Mouse (Mus musculus): ENCODE results near the gene Pbx4.

Gene Pbx4

DNA sequence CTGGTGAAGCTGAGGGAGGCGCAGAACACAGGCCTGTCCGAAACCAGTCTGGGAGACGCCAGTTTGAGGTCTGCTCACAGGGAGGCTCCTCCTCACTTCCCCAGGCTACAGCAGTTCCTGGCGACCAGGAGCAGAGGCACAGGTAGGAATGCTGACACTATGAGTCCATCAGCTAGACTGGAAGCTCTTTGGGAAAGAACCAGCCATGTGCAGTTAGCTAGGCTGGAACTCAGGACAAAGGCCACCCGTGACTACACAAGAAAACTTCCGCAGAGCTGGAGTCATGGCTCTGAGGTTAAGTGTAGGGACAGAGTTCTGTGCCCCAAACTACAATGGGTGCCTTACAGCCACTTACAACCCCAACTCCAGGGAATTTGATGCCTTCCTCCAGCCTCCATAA is 65.6 kb downstream of the Pbx4 start:
- in situ Hi-C loops (cut with MboI, MseI) = no loop called here

DNA sequence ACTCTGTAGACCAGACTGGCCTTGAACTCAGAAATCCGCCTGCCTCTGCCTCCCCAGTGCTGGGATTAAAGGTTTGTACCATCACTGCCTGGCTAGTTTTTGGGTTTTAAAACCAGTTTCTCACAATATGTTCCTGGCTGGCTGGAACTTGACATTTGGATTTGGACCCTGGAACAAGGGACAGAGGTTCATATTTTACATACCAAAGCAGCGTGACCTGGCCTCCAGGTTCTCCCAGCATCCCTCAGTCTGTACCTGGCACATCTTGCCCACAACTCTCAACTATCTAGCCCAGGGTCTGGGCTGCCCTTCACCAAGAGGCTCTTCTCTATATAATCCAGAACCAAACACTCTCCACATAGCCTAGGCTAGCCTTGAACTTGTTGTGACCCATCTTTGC is 67.6 kb downstream of the Pbx4 start:
- in situ Hi-C loops (cut with MboI, MseI) = no loop called here

- in situ Hi-C loops (cut with MboI, MseI) = no loop called here
Measured at GRCm38 (mm10) chr8:69900895-69901451, 68.7 kb downstream of the Pbx4 start.

DNA sequence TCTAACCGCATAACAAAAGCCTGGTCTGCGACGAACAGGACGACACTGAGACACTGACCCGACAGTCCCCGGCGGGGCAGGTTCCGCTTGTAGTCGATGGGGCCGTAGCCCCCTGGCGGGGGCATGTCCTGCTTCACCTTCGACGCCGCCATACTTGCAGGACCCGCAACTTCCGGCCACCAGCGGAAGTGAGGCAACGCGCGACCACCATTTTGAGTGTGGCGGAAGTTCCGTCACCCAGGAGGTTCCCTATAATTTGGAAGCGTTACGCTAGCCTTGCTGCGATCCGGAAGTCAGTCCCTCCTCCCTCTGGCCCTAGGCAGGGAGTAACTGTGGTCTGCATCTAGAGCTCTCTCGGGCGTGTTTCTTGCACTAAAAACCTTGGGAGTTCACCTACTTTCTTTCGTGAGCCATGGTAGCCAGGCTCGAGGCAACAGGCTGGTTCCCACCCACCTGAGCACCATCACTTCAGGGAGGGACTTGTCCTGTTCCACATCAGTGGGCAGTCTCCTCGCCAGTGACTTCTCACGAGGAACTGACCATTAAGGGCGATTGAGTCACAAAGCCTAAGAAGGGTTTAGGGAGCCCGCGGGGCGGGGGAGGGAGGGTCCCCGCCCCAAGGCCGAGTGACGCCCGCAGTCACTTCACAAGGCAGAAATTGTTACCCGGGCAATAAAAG is 69.3 kb downstream of the Pbx4 start:
- in situ Hi-C loops (cut with MboI, MseI) = no loop called here

- in situ Hi-C loops (cut with MboI, MseI) = no loop called here
Measured at GRCm38 (mm10) chr8:69902163-69903062, 70.1 kb downstream of the Pbx4 start, which contains the start of the genes Tssk6, Ndufa13 and Yjefn3. Tssk6 (plus strand) TSS chr8:69902184. Ndufa13 (minus strand) TSS chr8:69902558. Yjefn3 (minus strand) TSS chr8:69902712.

DNA sequence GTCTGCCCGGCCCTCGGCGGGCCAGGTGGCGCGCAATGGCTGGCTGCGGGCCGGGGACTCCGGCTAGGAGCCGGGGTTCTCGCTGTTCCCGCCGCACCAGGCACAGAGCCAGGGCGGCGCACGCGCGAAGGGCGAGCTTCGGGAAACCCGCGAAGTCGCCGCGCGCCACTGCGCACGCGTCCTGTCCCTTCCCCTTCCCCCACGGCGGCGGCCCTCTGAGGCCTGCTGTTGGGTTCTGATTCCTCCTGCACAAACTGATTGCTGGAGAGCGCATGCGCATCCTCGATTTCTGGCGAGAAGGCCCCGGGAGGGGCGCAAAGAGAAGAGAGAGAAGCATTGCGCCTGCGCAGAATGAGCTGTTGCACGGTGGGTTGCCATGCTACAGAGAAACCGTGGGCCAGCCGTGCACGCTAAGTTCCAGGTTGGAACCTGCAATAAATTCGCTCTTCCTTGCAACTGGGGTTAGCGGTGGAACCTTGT is 70.8 kb downstream of the Pbx4 start:
- in situ Hi-C loops (cut with MboI, MseI) = no loop called here

- in situ Hi-C loops (cut with MboI, MseI) = no loop called here
Measured at GRCm38 (mm10) chr8:69904096-69904495, 71.8 kb downstream of the Pbx4 start.

GRCm38 (mm10) chr8:69906260-69906659 is 74.0 kb downstream of the Pbx4 start:
- in situ Hi-C loops (cut with MboI, MseI) = no loop called here

DNA sequence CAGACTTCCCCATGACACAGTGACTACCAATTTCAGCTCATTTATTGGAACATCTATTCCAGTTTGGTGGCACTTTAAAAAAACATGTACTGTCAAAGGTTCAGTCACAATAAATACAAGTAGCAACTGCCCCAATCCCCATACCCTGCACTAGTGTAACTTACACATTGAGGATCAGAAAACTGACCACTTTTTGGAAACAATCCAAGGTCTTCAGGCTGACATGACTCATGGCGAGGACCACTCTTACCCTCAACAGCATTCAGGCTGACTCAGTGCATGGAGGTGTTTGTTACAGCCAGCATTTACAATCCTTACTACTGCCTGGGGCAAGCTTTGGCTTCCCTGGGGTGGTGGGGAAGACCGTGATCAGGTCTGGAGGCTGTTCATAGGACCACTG is 74.8 kb downstream of the Pbx4 start:
- in situ Hi-C loops (cut with MboI, MseI) = no loop called here

DNA sequence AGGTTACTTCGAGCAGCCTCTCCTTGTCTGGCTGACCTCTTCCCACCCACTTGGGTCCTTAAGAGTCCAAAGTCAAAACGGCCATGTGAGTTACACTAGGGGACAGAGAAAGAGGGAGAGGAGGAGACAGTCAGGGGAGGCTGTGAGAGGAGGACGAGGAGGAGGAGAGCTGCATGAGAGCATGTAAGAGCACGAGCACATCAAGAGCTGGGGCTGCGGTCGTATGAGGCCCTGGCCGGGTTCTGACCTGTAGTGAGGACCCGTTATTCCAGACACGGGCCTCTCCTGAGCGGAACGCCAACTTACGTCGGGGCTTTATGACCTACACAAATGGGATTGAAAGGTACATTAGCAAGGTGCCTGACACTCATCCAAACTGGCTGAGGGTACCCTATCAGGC is 79.6 kb downstream of the Pbx4 start:
- in situ Hi-C loops (cut with MboI, MseI) = no loop called here

DNA sequence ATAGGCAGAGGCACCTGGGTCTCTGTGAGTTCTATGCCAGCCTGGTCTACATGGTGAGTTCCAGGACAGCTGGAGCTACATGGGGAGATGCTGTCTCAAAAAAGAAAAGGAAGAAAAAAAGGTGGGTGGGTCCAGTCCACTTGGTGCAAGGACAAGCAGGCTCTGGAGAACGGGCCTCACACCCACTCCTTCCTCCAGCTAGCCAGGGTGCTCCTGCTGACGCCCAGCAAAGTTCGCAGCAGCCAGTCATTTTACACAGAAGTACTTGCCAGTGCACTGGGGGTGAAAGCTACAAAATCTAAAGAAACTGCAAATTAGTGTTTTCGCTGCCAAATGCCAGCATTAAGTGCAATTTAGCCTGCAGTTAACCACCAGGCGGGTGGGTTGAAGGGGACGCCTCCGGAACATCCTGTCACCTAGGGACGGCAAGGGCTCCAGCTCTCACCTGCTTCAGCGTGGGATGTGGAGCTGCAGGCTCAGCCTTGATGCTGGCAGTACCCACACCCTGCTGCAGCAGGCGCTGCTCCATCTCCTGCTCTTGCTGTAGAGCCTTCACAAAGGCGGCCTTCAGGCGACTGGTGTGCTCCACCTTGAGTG is 80.3 kb downstream of the Pbx4 start:
- in situ Hi-C loops (cut with MboI, MseI) = no loop called here

DNA sequence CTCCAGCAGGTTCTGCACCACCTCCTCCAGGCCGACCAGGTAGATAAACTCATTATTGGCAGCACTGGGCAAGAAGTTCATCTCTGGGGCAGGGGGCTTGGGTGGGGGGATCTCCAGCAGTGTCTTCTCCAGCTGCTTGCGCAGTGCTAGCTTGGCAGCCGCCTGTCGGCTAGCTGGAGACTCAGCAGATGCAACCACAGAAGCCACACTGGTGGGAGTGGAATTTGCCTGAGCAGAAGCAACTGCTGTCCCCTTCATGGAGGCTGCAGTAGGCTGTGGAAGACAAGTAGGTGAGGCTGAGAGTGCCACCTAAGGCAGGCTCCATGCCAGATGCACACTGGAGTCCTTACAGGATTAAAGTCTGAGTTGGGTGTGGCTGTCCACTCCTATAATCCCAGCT is 82.2 kb downstream of the Pbx4 start:
- in situ Hi-C loops (cut with MboI, MseI) = no loop called here

- in situ Hi-C loops (cut with MboI, MseI) = loop anchor here (5.0 kb wide), 1 partner anchor 252 kb away; no protein-coding TSS in a partner anchor
Measured at GRCm38 (mm10) chr8:69915748-69916147, 83.5 kb downstream of the Pbx4 start.

GRCm38 (mm10) chr8:69918506-69918905 is 86.2 kb downstream of the Pbx4 start:
- in situ Hi-C loops (cut with MboI, MseI) = loop anchor here (5.0 kb wide), 1 partner anchor 249 kb away; no protein-coding TSS in a partner anchor

DNA sequence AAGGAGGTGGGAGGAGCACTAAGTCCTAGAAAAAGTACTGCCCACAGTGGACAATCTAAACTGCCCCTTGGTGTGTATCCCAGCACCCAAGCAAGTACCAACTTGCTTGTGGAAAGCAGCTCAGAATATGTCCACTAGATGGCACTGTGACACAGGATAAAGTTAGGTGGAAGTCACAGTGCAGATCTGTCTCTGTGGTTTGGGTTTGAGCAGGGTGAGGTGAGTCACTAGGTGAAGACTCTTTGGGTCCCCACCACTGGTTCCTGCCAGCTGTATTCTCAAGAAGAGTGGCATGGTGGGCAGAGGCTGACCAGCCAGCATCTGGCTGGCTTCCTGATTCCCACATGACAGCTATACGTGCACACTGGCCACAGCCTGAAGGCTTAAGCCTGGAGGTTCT is 86.7 kb downstream of the Pbx4 start:
- in situ Hi-C loops (cut with MboI, MseI) = loop anchor here (5.0 kb wide), 1 partner anchor 248 kb away; no protein-coding TSS in a partner anchor

GRCm38 (mm10) chr8:69919876-69920662 is 87.8 kb downstream of the Pbx4 start:
- in situ Hi-C loops (cut with MboI, MseI) = loop anchor here (5.0 kb wide), 2 partner anchors 77 to 247 kb away; partner anchors contain the start of gene Gatad2a

DNA sequence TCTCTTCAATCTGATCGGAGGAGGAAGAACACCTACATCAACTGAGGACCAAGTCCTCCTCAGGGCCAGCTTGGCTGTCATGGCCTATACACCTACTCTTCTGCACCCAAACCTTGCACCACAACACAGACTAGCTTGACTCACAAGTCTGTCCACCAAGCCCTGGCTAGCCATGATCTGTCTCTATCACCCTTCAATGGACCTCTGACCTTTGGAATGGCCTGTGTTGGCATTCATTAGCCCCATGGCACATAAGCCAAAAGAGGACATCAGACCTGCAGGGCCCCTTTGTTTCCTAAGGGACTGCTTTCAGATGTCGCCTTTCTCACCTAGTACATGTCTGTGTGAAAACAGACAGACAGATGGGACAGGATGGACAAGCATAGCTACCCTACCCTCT is 88.8 kb downstream of the Pbx4 start:
- in situ Hi-C loops (cut with MboI, MseI) = loop anchor here (5.0 kb wide), 1 partner anchor 76 kb away; the partner anchor contains the start of gene Gatad2a
